Mouse (Mus musculus): ENCODE data around the gene Grin1. TPM values are rescaled to one million over a fixed set of nuclear protein-coding genes. Genes with fewer than 3 reads are reported as not detected.

Gene Grin1
- 57.2 and 68.4 TPM in 2 replicates for polyA plus RNA-seq (2014; fragmentation: Nextera tagmentation; extraction: Ambion mirVana)

DNA sequence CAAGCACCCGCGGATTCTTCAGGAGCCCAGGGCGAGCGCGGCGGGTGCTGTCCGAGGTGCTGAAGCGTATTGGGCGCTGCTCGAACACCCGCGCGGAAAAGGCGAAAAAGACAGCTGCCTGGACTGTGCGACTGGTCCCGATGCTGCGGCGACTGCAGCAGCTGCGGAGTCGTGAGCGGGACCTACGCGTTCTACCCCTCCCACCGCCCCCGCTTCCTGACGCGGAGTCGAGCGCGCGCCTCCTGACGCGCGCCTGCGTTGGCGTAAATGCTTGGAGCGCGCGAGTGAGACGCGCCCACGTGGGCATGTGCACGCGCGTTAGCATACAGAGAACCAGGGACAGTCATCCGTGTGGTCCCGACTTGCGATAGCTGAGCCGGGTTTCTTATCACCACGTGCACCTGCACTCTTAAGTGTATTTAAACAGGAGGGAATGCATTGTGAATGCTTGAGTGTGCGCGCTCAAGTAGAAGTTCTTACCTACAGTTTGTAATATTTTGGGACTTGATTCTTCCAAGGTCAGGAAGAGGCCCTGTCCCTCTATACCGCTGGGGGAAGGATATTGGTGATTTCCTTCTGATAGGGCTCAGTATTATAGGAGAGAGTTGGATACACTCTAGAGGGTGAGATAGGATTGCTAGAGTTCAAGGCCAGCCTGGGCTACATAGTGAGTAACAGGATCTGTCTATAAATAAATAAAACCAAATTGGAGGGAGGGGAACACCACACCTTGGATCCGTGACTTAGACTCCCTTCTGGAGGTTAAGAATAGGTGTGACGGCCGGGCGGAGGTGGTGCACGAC lies at the start of gene Grin1:
Gene Grin1 (minus strand): TSS at position 217 of the 803 bp plus-strand sequence.
- H3K4me2 ChIP-seq (replicated peaks) = peak within 1 kb of the TSS; percentile 64
- H3K27ac ChIP-seq = peak within 1 kb of the TSS; percentile 84
- peak; percentile 93 for DNase-seq (ENCODE audit: low spot score)
- H3K9me3 ChIP-seq (ENCODE audit: control insufficient read depth, low read length) = no peaks in the 10 kb centered on the region
- peak within 1 kb of the TSS; percentile 48 for H3K4me3 ChIP-seq (replicated peaks; ENCODE audit: low read length)
- ATAC-seq (ENCODE audit: low FRiP score) = peak; percentile 91
- WGBS = 9% methylated on average over 58 of the region's 58 CpGs
- peaks cover 7% of the 10 kb centered on the region for H3K36me3 ChIP-seq (replicated peaks; ENCODE audit: control insufficient read depth, insufficient read depth)
- peaks cover 50% of the 10 kb centered on the region for H3K27me3 ChIP-seq (ENCODE audit: control insufficient read depth, insufficient read depth, low read length)
- H3K9ac ChIP-seq = peak within 1 kb of the TSS; percentile 72
- H3K4me1 ChIP-seq (replicated peaks; ENCODE audit: control insufficient read depth, insufficient read depth, low read length) = 0 out of 2 replicates have a peak, but pooled peaks cover 7% of the 10 kb centered on the region

DNA sequence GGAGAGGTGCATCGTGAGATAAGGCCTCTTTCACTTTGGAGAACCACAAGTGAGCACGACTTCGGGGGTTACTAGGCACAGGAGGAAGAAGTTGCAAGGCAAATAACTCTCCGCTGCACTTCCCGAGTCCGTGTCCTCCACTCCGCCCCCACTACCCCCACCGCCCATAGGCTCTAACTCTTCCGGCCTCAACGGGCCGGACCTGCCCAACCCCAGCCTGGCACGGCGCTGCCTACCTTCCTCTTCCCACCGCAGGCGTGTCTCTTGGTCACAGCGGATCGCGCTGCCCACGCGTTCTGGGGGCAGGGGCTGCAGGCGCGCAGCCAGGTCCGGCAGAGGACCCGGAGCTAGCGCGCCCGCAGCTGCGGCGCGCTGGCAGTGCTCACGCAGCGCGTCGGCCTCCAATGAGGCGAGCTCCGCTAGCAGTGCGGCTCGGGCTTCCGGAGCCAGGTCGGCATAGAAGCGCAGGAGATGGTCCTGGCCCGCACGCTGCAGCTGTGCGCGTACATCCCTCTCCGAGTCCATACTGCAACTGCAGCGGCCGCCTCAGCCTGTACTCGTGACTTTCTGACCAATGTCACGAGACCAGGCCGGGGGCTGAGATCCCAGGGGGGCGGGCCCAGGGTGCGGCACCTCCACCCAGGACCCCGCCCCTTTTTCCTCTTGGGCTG lies 46.2 kb upstream of the Grin1 start, which contains the start of gene Uap1l1:
Gene Uap1l1 (minus strand): TSS at position 592 of the 671 bp plus-strand sequence.
- ATAC-seq (ENCODE audit: low FRiP score) (peak; percentile 69), DNase-seq (ENCODE audit: low spot score) (peak; percentile 51)
- Histone ChIP-seq H3K9me3 (ENCODE audit: control insufficient read depth, low read length) (no peaks in the 10 kb centered on the region), H3K27me3 (ENCODE audit: control insufficient read depth, insufficient read depth, low read length) (peaks cover 33% of the 10 kb centered on the region), H3K9ac (peak within 1 kb of the TSS; percentile 72), H3K27ac (no peak within 1 kb of the TSS), H3K4me2 (replicated peaks) (peak within 1 kb of the TSS; percentile 99), H3K4me3 (replicated peaks; ENCODE audit: low read length) (peak within 1 kb of the TSS; percentile 55), H3K4me1 (replicated peaks; ENCODE audit: control insufficient read depth, insufficient read depth, low read length) (0 out of 2 replicates have a peak, but pooled peaks cover 11% of the 10 kb centered on the region), H3K36me3 (replicated peaks; ENCODE audit: control insufficient read depth, insufficient read depth) (no peaks in the 10 kb centered on the region)
- under 1% methylated on average over 54 of the region's 54 CpGs for WGBS

GRCm38 (mm10) chr2:25364761-25365090 lies 45.7 kb upstream of the Grin1 start:
- Histone ChIP-seq H3K9ac (peak overlapping the region; percentile 72), H3K36me3 (replicated peaks; ENCODE audit: control insufficient read depth, insufficient read depth) (no peaks in the 10 kb centered on the region), H3K27ac (no peak overlapping the region), H3K4me3 (replicated peaks; ENCODE audit: low read length) (peak overlapping the region; percentile 55), H3K27me3 (ENCODE audit: control insufficient read depth, insufficient read depth, low read length) (peaks cover 33% of the 10 kb centered on the region), H3K4me2 (replicated peaks) (peak overlapping the region; percentile 99), H3K4me1 (replicated peaks; ENCODE audit: control insufficient read depth, insufficient read depth, low read length) (0 out of 2 replicates have a peak, but pooled peaks cover 11% of the 10 kb centered on the region), H3K9me3 (ENCODE audit: control insufficient read depth, low read length) (no peaks in the 10 kb centered on the region)
- DNase-seq (ENCODE audit: low spot score) (no peak), ATAC-seq (ENCODE audit: low FRiP score) (no peak)
- WGBS = 29% methylated on average over 9 of the region's 9 CpGs

- H3K27ac ChIP-seq = no peak overlapping the region
- peak overlapping the region; percentile 99 for H3K4me2 ChIP-seq (replicated peaks)
- H3K9me3 ChIP-seq (ENCODE audit: control insufficient read depth, low read length) = no peaks in the 10 kb centered on the region
- no peak for ATAC-seq (ENCODE audit: low FRiP score)
- 0 out of 2 replicates have a peak, but pooled peaks cover 11% of the 10 kb centered on the region for H3K4me1 ChIP-seq (replicated peaks; ENCODE audit: control insufficient read depth, insufficient read depth, low read length)
- no peak for DNase-seq (ENCODE audit: low spot score)
- H3K4me3 ChIP-seq (replicated peaks; ENCODE audit: low read length) = 0 out of 2 replicates have a peak overlapping the region, but pooled peaks have one; percentile 55
- H3K27me3 ChIP-seq (ENCODE audit: control insufficient read depth, insufficient read depth, low read length) = peaks cover 33% of the 10 kb centered on the region
- WGBS = 92% methylated on average over 4 of the region's 4 CpGs
- H3K36me3 ChIP-seq (replicated peaks; ENCODE audit: control insufficient read depth, insufficient read depth) = no peaks in the 10 kb centered on the region
- H3K9ac ChIP-seq = no peak overlapping the region
Observed at GRCm38 (mm10) chr2:25364313-25364712, 45.3 kb upstream of the Grin1 start.

- ATAC-seq (ENCODE audit: low FRiP score) (no peak), DNase-seq (ENCODE audit: low spot score) (no peak)
- Histone ChIP-seq H3K9me3 (ENCODE audit: control insufficient read depth, low read length) (no peaks in the 10 kb centered on the region), H3K27ac (no peak overlapping the region), H3K4me3 (replicated peaks; ENCODE audit: low read length) (no peak overlapping the region), H3K4me2 (replicated peaks) (no peak overlapping the region), H3K9ac (no peak overlapping the region), H3K4me1 (replicated peaks; ENCODE audit: control insufficient read depth, insufficient read depth, low read length) (0 out of 2 replicates have a peak, but pooled peaks cover 11% of the 10 kb centered on the region), H3K36me3 (replicated peaks; ENCODE audit: control insufficient read depth, insufficient read depth) (no peaks in the 10 kb centered on the region), H3K27me3 (ENCODE audit: control insufficient read depth, insufficient read depth, low read length) (peaks cover 33% of the 10 kb centered on the region)
- 64% methylated on average over 13 of the region's 13 CpGs for WGBS
Observed at GRCm38 (mm10) chr2:25363478-25364178, 44.6 kb upstream of the Grin1 start.

DNA sequence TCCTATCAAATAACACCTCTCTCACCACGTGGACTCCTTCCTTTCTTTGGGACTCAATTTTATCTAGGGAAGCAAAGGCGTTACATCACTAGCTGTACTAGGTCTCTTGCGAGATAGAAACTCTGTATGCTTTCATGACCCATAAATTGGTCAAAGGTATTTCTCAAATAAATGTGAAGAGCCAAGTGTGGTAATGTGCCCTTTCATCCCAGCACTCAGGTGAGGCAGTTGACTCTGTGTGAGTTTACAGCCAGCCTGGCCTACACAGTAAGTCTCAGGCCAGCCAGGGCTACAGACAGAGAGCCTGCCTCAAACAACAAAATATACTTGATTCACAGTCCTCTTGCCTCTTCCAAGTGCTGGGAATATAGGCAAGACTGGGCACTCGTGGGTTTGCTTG lies 40.9 kb upstream of the Grin1 start:
- ATAC-seq (ENCODE audit: low FRiP score) (no peak), DNase-seq (ENCODE audit: low spot score) (no peak)
- Histone ChIP-seq H3K9ac (no peak overlapping the region), H3K4me3 (replicated peaks; ENCODE audit: low read length) (no peak overlapping the region), H3K4me1 (replicated peaks; ENCODE audit: control insufficient read depth, insufficient read depth, low read length) (peaks cover 23% of the 10 kb centered on the region), H3K27ac (no peak overlapping the region), H3K4me2 (replicated peaks) (no peak overlapping the region), H3K36me3 (replicated peaks; ENCODE audit: control insufficient read depth, insufficient read depth) (no peaks in the 10 kb centered on the region), H3K27me3 (ENCODE audit: control insufficient read depth, insufficient read depth, low read length) (peaks cover 14% of the 10 kb centered on the region), H3K9me3 (ENCODE audit: control insufficient read depth, low read length) (no peaks in the 10 kb centered on the region)
- WGBS = 87% methylated on average over 4 of the region's 4 CpGs

DNA sequence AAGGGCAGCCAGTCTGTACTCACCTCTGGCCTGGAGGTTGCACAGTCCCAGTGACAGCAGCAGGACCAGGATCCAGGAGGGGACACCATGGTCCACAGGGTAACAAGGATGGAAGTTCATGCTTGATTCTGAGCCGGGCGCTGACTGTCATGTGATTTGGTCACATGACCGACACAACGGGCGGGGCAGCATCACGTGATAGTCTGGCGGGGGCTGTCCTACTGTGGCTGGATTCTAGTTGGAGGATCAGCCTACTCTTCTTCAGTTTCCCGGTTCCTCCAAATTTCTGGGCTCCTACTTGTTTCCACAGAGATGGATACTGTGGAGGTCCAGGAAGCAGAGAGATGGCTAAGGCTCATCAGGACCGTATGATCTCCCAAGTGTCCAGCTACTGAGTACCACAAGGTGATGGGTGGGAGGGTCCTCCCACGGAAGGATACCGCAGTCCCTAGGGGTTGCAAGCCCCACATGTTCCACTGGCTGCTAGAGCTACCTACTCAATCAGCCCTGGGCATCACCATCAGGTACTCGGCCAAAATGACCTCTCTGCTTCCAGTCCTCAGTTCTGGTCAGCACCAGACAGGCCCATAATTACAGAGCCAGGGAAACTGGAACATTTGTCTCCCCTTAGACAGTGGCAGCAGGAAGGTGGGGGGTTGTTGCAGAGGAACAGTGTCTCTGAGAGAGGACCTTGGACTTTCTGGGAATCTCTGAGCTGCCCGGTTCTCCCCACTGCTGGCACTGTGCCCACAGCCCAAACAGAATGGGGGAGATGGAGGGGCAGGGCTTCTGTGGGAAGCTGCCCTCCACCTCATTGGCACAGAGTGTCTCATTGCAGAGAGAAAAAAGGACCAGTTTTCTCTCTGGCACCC lies 37.5 kb upstream of the Grin1 start, which contains the start of gene Dpp7:
Gene Dpp7 (minus strand): TSS at position 152 of the 872 bp plus-strand sequence.
- 6% methylated on average over 13 of the region's 13 CpGs for whole genome bisulfite sequencing
- DNase-seq (ENCODE audit: low spot score) (peak; percentile 86), ATAC-seq (ENCODE audit: low FRiP score) (peak; percentile 88)
- H3K4me2 ChIP-seq (replicated peaks) = peak within 1 kb of the TSS; percentile 95
- peak within 1 kb of the TSS; percentile 76 for H3K9ac ChIP-seq
- peak within 1 kb of the TSS; percentile 55 for H3K4me3 ChIP-seq (replicated peaks; ENCODE audit: low read length)
- H3K27me3 ChIP-seq (ENCODE audit: control insufficient read depth, insufficient read depth, low read length) = no peaks in the 10 kb centered on the region
- H3K36me3 ChIP-seq (replicated peaks; ENCODE audit: control insufficient read depth, insufficient read depth) = peaks cover 29% of the 10 kb centered on the region
- H3K9me3 ChIP-seq (ENCODE audit: control insufficient read depth, low read length) = no peaks in the 10 kb centered on the region
- no peak within 1 kb of the TSS for H3K27ac ChIP-seq
- H3K4me1 ChIP-seq (replicated peaks; ENCODE audit: control insufficient read depth, insufficient read depth, low read length) = peaks cover 20% of the 10 kb centered on the region

DNA sequence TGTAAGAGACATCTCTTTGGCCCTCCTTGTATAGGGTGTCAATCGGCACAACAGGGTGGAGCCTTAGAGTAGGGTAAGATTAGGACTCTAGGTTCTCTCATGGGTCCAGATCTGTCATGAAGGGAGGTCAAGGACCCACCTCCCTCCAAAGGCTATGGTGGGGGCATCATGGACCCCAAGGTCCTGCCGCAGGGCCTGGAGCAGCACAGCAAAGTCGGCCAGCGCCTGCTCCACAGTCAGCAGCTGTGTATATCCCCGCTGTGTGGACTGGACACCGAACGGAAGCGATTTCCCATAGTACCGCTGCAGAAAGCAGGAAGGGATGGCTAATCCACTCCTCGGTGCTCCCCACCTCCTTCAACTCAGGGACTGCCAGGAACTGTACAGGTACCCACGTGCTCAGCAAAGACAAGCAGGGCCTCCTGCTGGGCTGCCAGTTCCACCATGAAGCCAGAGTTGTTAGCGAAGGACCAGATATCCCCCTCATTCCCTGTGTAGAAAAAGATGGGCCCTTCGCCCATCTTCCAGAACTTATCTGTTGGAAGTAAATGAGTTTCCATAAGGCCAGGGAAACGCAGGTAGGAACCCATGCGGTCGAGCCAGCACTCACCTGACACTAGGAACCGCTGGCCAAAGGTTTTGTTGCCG lies 36.6 kb upstream of the Grin1 start:
- no peak for DNase-seq (ENCODE audit: low spot score)
- H3K4me1 ChIP-seq (replicated peaks; ENCODE audit: control insufficient read depth, insufficient read depth, low read length) = peaks cover 20% of the 10 kb centered on the region
- peak overlapping the region; percentile 76 for H3K9ac ChIP-seq
- H3K9me3 ChIP-seq (ENCODE audit: control insufficient read depth, low read length) = no peaks in the 10 kb centered on the region
- peak overlapping the region; percentile 95 for H3K4me2 ChIP-seq (replicated peaks)
- H3K4me3 ChIP-seq (replicated peaks; ENCODE audit: low read length) = peak overlapping the region; percentile 55
- 42% methylated on average over 18 of the region's 18 CpGs for WGBS
- no peaks in the 10 kb centered on the region for H3K27me3 ChIP-seq (ENCODE audit: control insufficient read depth, insufficient read depth, low read length)
- 0 out of 2 replicates have a peak, but pooled peaks have one; percentile 18 for ATAC-seq (ENCODE audit: low FRiP score)
- H3K27ac ChIP-seq = no peak overlapping the region
- H3K36me3 ChIP-seq (replicated peaks; ENCODE audit: control insufficient read depth, insufficient read depth) = peaks cover 38% of the 10 kb centered on the region

All from hindbrain, embryonic 14.5 days (tissue).